Mouse (Mus musculus): ENCODE measurements around the gene Clps. TPM values are rescaled to one million over a fixed set of nuclear protein-coding genes. Genes with fewer than 3 reads are reported as not detected.

The Clps gene
- 0.44 and 0.47 TPM in 2 replicates for polyA plus RNA-seq (2015; fragmentation: Nextera tagmentation; extraction: Ambion mirVana)

DNA sequence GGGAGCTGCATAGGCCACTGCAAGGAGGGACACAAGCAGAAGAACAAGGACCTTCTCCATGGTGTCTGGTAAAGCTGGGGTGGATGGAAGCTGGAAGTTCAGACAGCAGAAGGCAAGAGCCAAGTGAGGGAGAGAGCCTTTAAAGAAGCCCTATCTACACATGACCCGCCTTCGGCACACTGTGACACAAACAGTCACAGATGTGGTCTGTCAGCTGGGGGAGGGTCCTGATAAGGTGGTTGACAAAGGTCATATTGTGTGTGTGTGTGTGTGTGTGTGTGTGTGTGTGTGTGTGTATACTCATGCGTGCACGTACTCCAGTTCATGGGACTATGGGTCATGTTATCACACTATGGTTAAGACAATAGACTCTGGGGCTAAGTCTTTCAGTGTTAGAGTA is at the start of gene Clps:
Gene Clps (minus strand): TSS at position 169 of the 400 bp plus-strand sequence.
- ATAC-seq (ENCODE audit: low FRiP score, low read depth) = no peak
- no peak within 1 kb of the TSS for H3K4me2 ChIP-seq
- no peak within 1 kb of the TSS for H3K9ac ChIP-seq
- no peaks in the 10 kb centered on the region for H3K9me3 ChIP-seq
- H3K27me3 ChIP-seq = no peaks in the 10 kb centered on the region
- H3K27ac ChIP-seq (replicated peaks) = no peak within 1 kb of the TSS
- H3K4me3 ChIP-seq = no peak within 1 kb of the TSS
- WGBS = 94% methylated on average over 4 of the region's 4 CpGs
- no peaks in the 10 kb centered on the region for H3K36me3 ChIP-seq
- H3K4me1 ChIP-seq (replicated peaks) = no peaks in the 10 kb centered on the region

DNA sequence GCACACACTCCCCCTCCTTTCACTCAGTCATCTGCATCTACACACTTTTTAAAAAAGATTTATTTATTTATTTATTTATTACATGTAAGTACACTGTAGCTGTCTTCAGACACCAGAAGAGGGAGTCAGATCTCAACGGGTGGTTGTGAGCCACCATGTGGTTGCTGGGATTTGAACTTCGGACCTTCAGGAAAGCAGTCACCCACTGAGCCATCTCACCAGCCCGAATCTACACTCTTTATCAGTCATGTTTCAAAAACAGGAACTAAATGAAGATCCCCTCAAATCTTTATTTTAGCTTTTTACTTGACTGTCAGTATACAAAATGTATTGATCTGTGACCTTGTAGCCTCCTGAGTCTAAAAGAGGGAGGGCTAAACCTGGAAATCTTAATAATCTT is 49.0 kb upstream of the Clps start:
- no peaks in the 10 kb centered on the region for H3K4me1 ChIP-seq (replicated peaks)
- no peaks in the 10 kb centered on the region for H3K9me3 ChIP-seq
- H3K4me2 ChIP-seq = no peak overlapping the region
- 84% methylated on average over 3 of the region's 3 CpGs for WGBS
- no peak overlapping the region for H3K9ac ChIP-seq
- no peak overlapping the region for H3K4me3 ChIP-seq
- no peaks in the 10 kb centered on the region for H3K27me3 ChIP-seq
- H3K36me3 ChIP-seq = peaks cover 39% of the 10 kb centered on the region
- ATAC-seq (ENCODE audit: low FRiP score, low read depth) = no peak
- no peak overlapping the region for H3K27ac ChIP-seq (replicated peaks)

DNA sequence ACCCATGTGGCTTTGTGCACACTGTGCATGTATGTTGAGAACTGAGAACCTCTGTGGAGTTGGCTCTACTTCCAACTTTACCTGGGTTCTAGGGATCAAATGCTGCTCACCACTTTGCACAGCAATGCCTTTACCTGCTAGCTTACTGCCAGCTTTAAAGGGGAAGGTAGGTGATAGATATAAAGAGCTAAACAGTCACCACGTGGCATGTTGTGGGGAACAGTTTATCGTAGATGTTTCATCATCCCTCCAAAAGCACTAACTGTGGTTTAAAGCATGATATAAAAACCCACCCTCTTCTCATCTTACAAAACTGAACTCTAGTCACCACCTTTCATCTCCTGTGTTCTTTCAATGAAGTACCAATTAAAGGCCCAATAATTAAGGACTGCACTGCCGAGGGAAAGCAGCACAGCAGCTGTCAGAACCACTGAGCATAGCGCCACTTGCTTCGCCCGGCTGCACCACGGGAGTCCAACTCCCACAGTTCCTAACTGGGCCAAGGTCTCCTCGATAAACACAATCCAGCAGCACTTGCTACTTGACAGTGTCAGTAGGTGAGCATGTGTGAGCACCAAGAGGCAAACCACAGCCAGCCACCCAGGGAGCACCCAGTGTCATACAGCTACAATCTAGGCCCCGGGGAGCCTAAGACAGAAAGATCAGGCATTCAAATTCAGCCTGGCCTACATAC is 41.1 kb upstream of the Clps start:
- Histone ChIP-seq H3K9ac (no peak overlapping the region), H3K4me2 (no peak overlapping the region), H3K4me3 (no peak overlapping the region), H3K27ac (replicated peaks) (no peak overlapping the region), H3K9me3 (no peaks in the 10 kb centered on the region), H3K27me3 (no peaks in the 10 kb centered on the region), H3K36me3 (peaks cover 86% of the 10 kb centered on the region), H3K4me1 (replicated peaks) (no peaks in the 10 kb centered on the region)
- WGBS = 80% methylated on average over 9 of the region's 9 CpGs
- no peak for ATAC-seq (ENCODE audit: low FRiP score, low read depth)

DNA sequence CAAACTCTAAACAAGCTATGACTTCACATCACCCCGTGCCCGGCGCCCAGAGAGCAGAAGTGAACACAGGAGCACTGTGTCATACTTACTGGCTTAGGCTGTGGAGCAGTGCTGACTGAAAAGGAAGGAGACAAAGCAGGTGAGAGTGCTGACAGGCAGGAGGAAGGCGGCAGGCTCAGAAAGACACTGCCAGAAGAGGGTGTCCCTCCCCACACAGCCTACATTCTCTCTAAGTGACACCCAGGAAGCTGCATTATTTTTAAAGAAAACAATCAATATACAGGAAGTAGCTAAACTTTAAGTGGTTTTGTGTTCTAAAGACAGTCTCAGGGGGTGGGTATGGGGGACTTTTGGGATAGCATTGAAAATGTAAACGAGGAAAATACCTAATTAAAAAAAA is 40.2 kb upstream of the Clps start:
- H3K4me3 ChIP-seq = no peak overlapping the region
- H3K4me1 ChIP-seq (replicated peaks) = no peaks in the 10 kb centered on the region
- ATAC-seq (ENCODE audit: low FRiP score, low read depth) = no peak
- no peak overlapping the region for H3K9ac ChIP-seq
- peaks cover 87% of the 10 kb centered on the region for H3K36me3 ChIP-seq
- H3K4me2 ChIP-seq = no peak overlapping the region
- WGBS = 91% methylated on average over 5 of the region's 5 CpGs
- no peaks in the 10 kb centered on the region for H3K9me3 ChIP-seq
- no peak overlapping the region for H3K27ac ChIP-seq (replicated peaks)
- no peaks in the 10 kb centered on the region for H3K27me3 ChIP-seq

DNA sequence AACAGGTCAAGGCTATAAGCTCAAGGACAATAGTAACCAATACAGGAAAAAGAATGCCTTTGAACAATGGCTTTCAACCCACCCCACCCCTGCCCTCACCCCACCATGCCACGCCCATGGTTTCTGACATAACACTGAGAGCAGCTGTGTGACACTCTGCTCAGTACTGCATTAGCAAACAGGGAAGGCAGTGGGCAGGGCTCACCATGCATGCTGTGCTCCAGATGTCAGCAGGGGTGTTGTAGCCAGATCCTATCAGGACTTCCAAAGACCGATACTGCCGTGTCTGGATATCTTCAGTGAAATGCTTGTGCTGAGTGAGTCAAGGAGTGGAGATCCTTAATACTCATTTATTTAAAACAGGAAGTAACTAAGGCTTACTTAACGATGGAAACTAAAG is 33.4 kb upstream of the Clps start:
- 76% methylated on average over 4 of the region's 4 CpGs for WGBS

DNA sequence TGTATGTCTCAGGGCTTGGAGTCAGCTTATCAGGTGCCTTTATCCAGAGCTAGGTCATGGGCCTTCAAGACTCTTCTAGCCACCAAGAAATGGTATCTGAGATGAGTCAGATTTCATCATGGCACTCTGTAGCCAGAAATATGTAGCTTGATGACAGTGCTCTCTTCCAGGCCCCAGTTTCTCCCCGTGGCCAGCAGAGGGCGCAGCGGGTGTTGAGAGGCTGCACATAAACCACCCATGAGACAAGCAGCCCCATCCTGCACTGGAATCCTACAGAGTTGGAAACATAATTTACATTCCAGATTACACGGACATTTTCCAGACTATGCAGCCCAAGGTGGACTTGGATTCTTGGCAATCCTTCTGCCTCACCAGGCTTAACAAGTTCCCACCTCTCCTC is 32.4 kb upstream of the Clps start:
- Histone ChIP-seq H3K36me3 (peaks cover 88% of the 10 kb centered on the region), H3K4me3 (no peak overlapping the region), H3K4me1 (replicated peaks) (no peaks in the 10 kb centered on the region), H3K9me3 (no peaks in the 10 kb centered on the region), H3K27ac (replicated peaks) (no peak overlapping the region), H3K9ac (no peak overlapping the region), H3K27me3 (no peaks in the 10 kb centered on the region), H3K4me2 (no peak overlapping the region)
- no peak for ATAC-seq (ENCODE audit: low FRiP score, low read depth)
- WGBS = 20% methylated on average over 4 of the region's 4 CpGs

More for the DNA sequence above, 33.4 kb upstream of the Clps start:
- Histone ChIP-seq H3K4me3 (no peak overlapping the region), H3K27me3 (no peaks in the 10 kb centered on the region), H3K4me1 (replicated peaks) (no peaks in the 10 kb centered on the region), H3K4me2 (no peak overlapping the region), H3K9ac (no peak overlapping the region), H3K9me3 (no peaks in the 10 kb centered on the region), H3K36me3 (peaks cover 85% of the 10 kb centered on the region), H3K27ac (replicated peaks) (no peak overlapping the region)
- ATAC-seq (ENCODE audit: low FRiP score, low read depth) = no peak

DNA sequence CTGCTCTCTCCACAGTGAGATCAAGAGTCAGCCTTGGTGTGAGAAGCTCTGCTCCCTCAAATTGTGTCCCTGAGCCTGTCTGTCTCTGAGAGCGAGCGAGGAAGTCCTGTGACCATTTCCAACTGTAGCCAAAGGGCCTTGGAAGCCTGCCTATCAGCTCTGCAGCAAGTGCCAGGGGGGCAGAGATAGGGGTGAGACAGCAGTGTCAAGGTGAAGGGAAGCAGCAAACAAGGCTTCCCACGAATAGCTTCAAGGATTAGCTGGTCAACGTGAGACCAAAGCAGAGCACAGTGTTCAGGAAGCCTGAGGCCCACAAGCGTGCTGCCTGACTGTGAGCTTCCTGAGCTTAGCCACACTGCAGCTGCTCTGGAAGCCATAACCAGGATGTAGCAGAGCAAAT is 30.9 kb upstream of the Clps start:
- no peak overlapping the region for H3K4me2 ChIP-seq
- H3K9me3 ChIP-seq = no peaks in the 10 kb centered on the region
- ATAC-seq (ENCODE audit: low FRiP score, low read depth) = no peak
- H3K27ac ChIP-seq (replicated peaks) = no peak overlapping the region
- H3K9ac ChIP-seq = no peak overlapping the region
- no peak overlapping the region for H3K4me3 ChIP-seq
- H3K27me3 ChIP-seq = no peaks in the 10 kb centered on the region
- WGBS = 97% methylated on average over 5 of the region's 5 CpGs
- no peaks in the 10 kb centered on the region for H3K4me1 ChIP-seq (replicated peaks)
- H3K36me3 ChIP-seq = peaks cover 87% of the 10 kb centered on the region

DNA sequence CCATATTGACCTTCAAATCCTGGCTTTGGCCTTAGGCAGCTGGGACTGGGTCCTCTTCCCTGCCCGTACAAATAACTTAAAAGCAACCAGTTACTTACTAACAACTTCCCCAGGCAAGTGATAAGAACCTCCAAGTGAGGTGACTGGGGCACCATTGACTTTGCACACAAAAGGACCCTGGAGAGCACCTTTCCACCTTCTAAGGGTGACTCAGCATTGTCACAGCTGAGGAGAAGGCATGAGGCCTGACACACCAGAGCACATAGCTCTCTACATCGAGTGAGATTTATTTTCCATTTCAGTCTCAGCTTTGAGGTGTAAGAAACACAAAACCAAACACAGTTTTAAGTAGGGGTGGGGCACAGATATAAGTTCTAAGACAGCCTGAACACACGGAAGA is 30.0 kb upstream of the Clps start:
- Histone ChIP-seq H3K27me3 (no peaks in the 10 kb centered on the region), H3K4me3 (no peak overlapping the region), H3K4me2 (no peak overlapping the region), H3K4me1 (replicated peaks) (no peaks in the 10 kb centered on the region), H3K27ac (replicated peaks) (no peak overlapping the region), H3K9me3 (no peaks in the 10 kb centered on the region), H3K36me3 (peaks cover 78% of the 10 kb centered on the region), H3K9ac (no peak overlapping the region)
- ATAC-seq (ENCODE audit: low FRiP score, low read depth) = no peak
- 89% methylated on average over 3 of the region's 3 CpGs for WGBS

DNA sequence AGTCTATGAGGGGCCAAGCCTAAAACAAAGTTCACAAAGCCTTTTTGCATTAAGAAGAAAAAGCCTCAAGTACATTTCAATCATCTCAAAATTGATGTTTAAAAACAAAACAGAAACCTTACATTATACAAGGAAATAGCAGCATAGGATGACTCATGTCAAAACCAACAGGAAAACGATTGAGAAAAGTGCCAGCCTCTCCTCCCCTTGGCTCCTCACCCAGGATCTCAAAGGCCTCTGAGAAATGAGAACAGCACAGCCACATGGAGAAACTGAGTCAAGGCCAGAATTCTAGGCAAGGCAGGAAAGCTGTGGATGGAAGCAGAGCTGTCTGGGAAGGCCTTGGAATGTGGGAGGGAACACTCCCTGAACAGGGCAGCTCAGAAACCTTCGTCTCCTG is 28.0 kb upstream of the Clps start:
- Histone ChIP-seq H3K4me3 (no peak overlapping the region), H3K9me3 (no peaks in the 10 kb centered on the region), H3K4me1 (replicated peaks) (no peaks in the 10 kb centered on the region), H3K27ac (replicated peaks) (no peak overlapping the region), H3K4me2 (no peak overlapping the region), H3K9ac (no peak overlapping the region), H3K27me3 (no peaks in the 10 kb centered on the region), H3K36me3 (peaks cover 65% of the 10 kb centered on the region)
- WGBS = 91% methylated on average over 2 of the region's 2 CpGs
- no peak for ATAC-seq (ENCODE audit: low FRiP score, low read depth)

DNA sequence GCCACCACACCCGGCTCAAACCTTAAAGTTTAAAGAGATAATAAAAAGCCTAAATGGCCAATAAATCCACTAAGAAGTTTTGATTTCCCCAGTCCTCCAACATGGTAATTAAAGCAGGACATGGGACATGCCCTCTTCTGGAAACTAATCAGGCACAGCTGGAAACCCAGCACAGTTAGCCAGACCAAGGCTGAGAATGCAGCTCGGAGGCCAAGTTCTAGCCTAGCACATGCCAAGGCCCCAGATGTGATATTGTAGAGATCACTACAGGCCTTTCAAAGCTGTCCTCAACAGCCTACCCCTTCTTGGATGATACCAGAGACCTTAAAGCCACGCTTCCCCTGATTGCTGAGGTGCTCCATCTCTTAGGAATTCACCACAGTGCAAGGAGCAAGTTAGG is 25.9 kb upstream of the Clps start:
- no peak for ATAC-seq (ENCODE audit: low FRiP score, low read depth)
- 90% methylated on average over 3 of the region's 3 CpGs for WGBS
- H3K9me3 ChIP-seq = no peaks in the 10 kb centered on the region

DNA sequence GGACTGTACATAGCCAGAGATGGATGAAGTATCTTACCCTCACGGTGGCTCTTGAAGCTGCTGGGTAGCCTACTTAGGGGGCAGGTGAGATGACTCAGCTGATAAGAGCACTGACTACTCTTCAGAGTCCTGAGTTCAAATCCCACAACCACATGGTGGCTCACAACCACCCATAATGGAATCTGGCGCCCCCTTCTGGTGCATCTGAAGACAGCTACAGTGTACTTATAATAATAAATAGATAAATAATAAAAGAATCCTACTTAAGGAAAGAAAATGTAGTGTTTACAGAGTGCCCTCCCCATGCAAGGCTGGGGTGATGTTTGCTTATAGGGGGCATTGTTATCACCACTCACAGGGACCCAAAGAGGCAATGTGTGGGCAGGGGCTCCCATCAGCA is 20.5 kb upstream of the Clps start:
- Histone ChIP-seq H3K4me1 (replicated peaks) (peaks cover 2% of the 10 kb centered on the region; the same call in 1 of the 2 replicates), H3K27ac (replicated peaks) (no peak overlapping the region), H3K9ac (no peak overlapping the region), H3K9me3 (no peaks in the 10 kb centered on the region), H3K4me3 (no peak overlapping the region), H3K36me3 (no peaks in the 10 kb centered on the region), H3K27me3 (no peaks in the 10 kb centered on the region), H3K4me2 (no peak overlapping the region)
- ATAC-seq (ENCODE audit: low FRiP score, low read depth) = no peak
- WGBS = 58% methylated on average over 2 of the region's 2 CpGs

More for the DNA sequence above, 25.9 kb upstream of the Clps start:
- Histone ChIP-seq H3K27ac (replicated peaks) (no peak overlapping the region), H3K4me1 (replicated peaks) (no peaks in the 10 kb centered on the region), H3K9ac (no peak overlapping the region), H3K27me3 (no peaks in the 10 kb centered on the region), H3K36me3 (peaks cover 45% of the 10 kb centered on the region), H3K4me3 (no peak overlapping the region), H3K4me2 (no peak overlapping the region)

DNA sequence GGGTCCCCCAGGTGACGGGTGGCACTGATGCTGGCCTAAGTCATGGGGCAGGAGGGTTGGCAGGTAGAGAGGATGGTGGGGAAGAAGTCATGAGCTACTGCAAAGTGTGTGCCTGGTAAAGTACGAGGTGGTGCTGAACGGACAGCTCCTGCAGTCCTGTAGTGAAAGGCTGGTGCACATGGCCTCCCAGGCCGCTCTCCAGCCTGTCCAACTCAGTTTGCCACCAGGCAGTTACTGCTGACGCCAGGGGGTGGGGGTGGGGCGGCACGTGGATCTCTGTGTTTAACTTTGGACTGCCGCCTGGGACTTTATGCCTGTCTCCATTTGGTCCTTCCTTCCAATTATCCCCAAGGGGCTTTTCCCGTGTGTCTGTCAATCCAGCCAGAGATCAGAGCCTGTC is 19.8 kb upstream of the Clps start:
- H3K9ac ChIP-seq = no peak overlapping the region
- no peak overlapping the region for H3K27ac ChIP-seq (replicated peaks)
- 5% methylated on average over 9 of the region's 9 CpGs for WGBS
- no peaks in the 10 kb centered on the region for H3K36me3 ChIP-seq
- H3K27me3 ChIP-seq = no peaks in the 10 kb centered on the region
- no peak overlapping the region for H3K4me2 ChIP-seq
- peaks cover 8% of the 10 kb centered on the region for H3K4me1 ChIP-seq (replicated peaks)
- no peaks in the 10 kb centered on the region for H3K9me3 ChIP-seq
- no peak for ATAC-seq (ENCODE audit: low FRiP score, low read depth)
- no peak overlapping the region for H3K4me3 ChIP-seq

All from hindbrain, embryonic 15.5 days (tissue).